In genomic region chr2:126712950-126713349, GRCm38 (mm10) we compare ENCODE assay signal across 23 mouse cellular contexts. TPM values are rescaled to one million over a fixed set of nuclear protein-coding genes. Genes with fewer than 3 reads are reported as not detected.
A peak's percentile ranks its signal among the peaks of the same experiment; 100 is the strongest.
DNase-seq lines count a peak whose midpoint lies in the region; ATAC-seq and TF ChIP-seq lines count a peak whose summit lies in the region.
"Had no signal": no experiment of that assay in that cellular context is flagged by ENCODE, and none has a peak within 500 bp of the region (broad histone marks: within the 10 kb centered on the region; RNA-seq: fewer than 3 reads in every experiment).

No protein-coding gene starts in this region.

- no peaks in the 10 kb centered on the region for H3K4me1 ChIP-seq in midbrain, postnatal 0 days (ENCODE audit: insufficient read depth, low read length)
- H3K4me1 ChIP-seq in hindbrain, postnatal 0 days (ENCODE audit: insufficient read depth, low read length): no peaks in the 10 kb centered on the region

- ATAC-seq in common myeloid progenitor, adult 5-6 weeks (replicated peaks; ENCODE audit: low read depth, poor library complexity, severe bottlenecking): 0 out of 2 replicates have a peak, but pooled peaks have one; percentile 11
- ATAC-seq in monocyte, adult 5-6 weeks (replicated peaks; ENCODE audit: insufficient number of reproducible peaks, low FRiP score, low TSS enrichment, poor library complexity, severe bottlenecking): 0 out of 2 replicates have a peak, but pooled peaks have one; percentile 41
- ATAC-seq in midbrain, postnatal 0 days (ENCODE audit: low FRiP score): no peak
- ATAC-seq in hindbrain, postnatal 0 days: no peak
- ATAC-seq: forebrain, embryonic 16.5 days; intestine, embryonic 15.5 days had no signal

- H3K9ac ChIP-seq in midbrain, postnatal 0 days (replicated peaks; ENCODE audit: low read length, poor library complexity, severe bottlenecking): no peak overlapping the region
- H3K9ac ChIP-seq in hindbrain, postnatal 0 days (replicated peaks; ENCODE audit: low read length): no peak overlapping the region
- H3K9ac ChIP-seq: embryonic facial prominence, embryonic 13.5 days; forebrain, embryonic 12.5 days; heart, embryonic 15.5 days; hindbrain, embryonic 13.5 days; intestine, embryonic 15.5 days had no signal

- no peak overlapping the region for H3K4me2 ChIP-seq in midbrain, postnatal 0 days (ENCODE audit: low read depth, low read length, poor library complexity, severe bottlenecking)
- no peak overlapping the region for H3K4me2 ChIP-seq in hindbrain, postnatal 0 days (ENCODE audit: low read depth, low read length)
- H3K4me2 ChIP-seq: embryonic facial prominence, embryonic 13.5 days; forebrain, embryonic 12.5 days; heart, embryonic 11.5 days; heart, embryonic 15.5 days; hindbrain, embryonic 13.5 days; intestine, embryonic 15.5 days had no signal

- DNase-seq in 416B (ENCODE audit: low read depth): peak; percentile 28
- DNase-seq in A20 (ENCODE audit: low read depth, low spot score): peak; percentile 24
- no peak for DNase-seq in midbrain, postnatal 0 days (ENCODE audit: low spot score)
- no peak for DNase-seq in adrenal gland, postnatal 14 days
- DNase-seq in hindbrain, postnatal 0 days (ENCODE audit: low spot score): no peak
- DNase-seq: adrenal gland, adult 2 months; adrenal gland, postnatal 36 days; cerebellum, adult 11 months; cerebellum, adult 8-10 months; cerebellum, postnatal 14 days; gastrocnemius, adult 2 months; gastrocnemius, postnatal 25 days; heart, adult 18-20 months; heart, postnatal 14 days had no signal

- no peaks in the 10 kb centered on the region for H3K36me3 ChIP-seq in midbrain, postnatal 0 days (ENCODE audit: insufficient read depth, low read length)
- no peaks in the 10 kb centered on the region for H3K36me3 ChIP-seq in hindbrain, postnatal 0 days (ENCODE audit: insufficient read depth, low read length)
- H3K36me3 ChIP-seq: forebrain, embryonic 12.5 days; heart, embryonic 15.5 days; hindbrain, embryonic 13.5 days; intestine, embryonic 15.5 days had no signal

- no peaks in the 10 kb centered on the region for H3K9me3 ChIP-seq in midbrain, postnatal 0 days (ENCODE audit: low read length)
- no peaks in the 10 kb centered on the region for H3K9me3 ChIP-seq in hindbrain, postnatal 0 days (ENCODE audit: low read length)
- H3K9me3 ChIP-seq: embryonic facial prominence, embryonic 13.5 days; forebrain, embryonic 12.5 days; heart, embryonic 15.5 days; hindbrain, embryonic 13.5 days; intestine, embryonic 15.5 days had no signal

- no peak overlapping the region for H3K27ac ChIP-seq in midbrain, postnatal 0 days (ENCODE audit: low read depth, low read length)
- H3K27ac ChIP-seq in hindbrain, postnatal 0 days: no peak overlapping the region
- H3K27ac ChIP-seq: embryonic facial prominence, embryonic 13.5 days; forebrain, embryonic 12.5 days; gastrocnemius, adult 2 months; heart, embryonic 15.5 days; hindbrain, embryonic 13.5 days; intestine, embryonic 15.5 days had no signal

- no peak for TF ChIP-seq CTCF in midbrain, postnatal 0 days (IDR thresholded peaks at IDR 0.05)
- no peak for TF ChIP-seq CTCF in hindbrain, postnatal 0 days (IDR thresholded peaks at IDR 0.05; ENCODE audit: low read depth)

- no peaks in the 10 kb centered on the region for H3K27me3 ChIP-seq in midbrain, postnatal 0 days (ENCODE audit: insufficient read depth, low read length)
- no peaks in the 10 kb centered on the region for H3K27me3 ChIP-seq in hindbrain, postnatal 0 days (ENCODE audit: insufficient read depth, low read length)
- H3K27me3 ChIP-seq: embryonic facial prominence, embryonic 13.5 days; forebrain, embryonic 12.5 days; heart, embryonic 15.5 days; hindbrain, embryonic 13.5 days; intestine, embryonic 15.5 days had no signal

- H3K4me3 ChIP-seq in midbrain, postnatal 0 days (ENCODE audit: low read depth, low read length): no peak overlapping the region
- H3K4me3 ChIP-seq in hindbrain, postnatal 0 days (ENCODE audit: low read length): no peak overlapping the region
- H3K4me3 ChIP-seq: embryonic facial prominence, embryonic 13.5 days; forebrain, embryonic 12.5 days; gastrocnemius, adult 2 months; heart, embryonic 15.5 days; hindbrain, embryonic 13.5 days; intestine, embryonic 15.5 days had no signal

RNA-seq across cellular contexts. Expression of gene Usp8, which starts 5.8 kb away (rescaled TPM):
- 64.7 and 69.2 TPM in 2 replicates for total RNA-seq in common myeloid progenitor, adult 5-6 weeks (2017)
- 72.0 to 89.6 TPM (median 77.6 TPM) in 3 replicates for total RNA-seq in monocyte, adult 5-6 weeks (2017)
- 18.6 and 20.1 TPM in 2 replicates for total RNA-seq in midbrain, postnatal 0 days (2014; rRNA removed)
- 17.8 and 18.7 TPM in 2 replicates for polyA plus RNA-seq in midbrain, postnatal 0 days (2015; fragmentation: Nextera tagmentation; extraction: Ambion mirVana)
- 65.5 and 69.2 TPM in 2 replicates for total RNA-seq in adrenal gland, postnatal 14 days (2021)
- total RNA-seq in hindbrain, postnatal 0 days (2014; rRNA removed): 15.6 and 20.3 TPM in 2 replicates
- polyA plus RNA-seq in hindbrain, postnatal 0 days (2015; fragmentation: Nextera tagmentation; extraction: Ambion mirVana): 20.9 and 22.3 TPM in 2 replicates

RNA-seq across cellular contexts. Expression of gene Gabpb1, which starts 36.8 kb away (rescaled TPM):
- 50.3 and 54.1 TPM in 2 replicates for total RNA-seq in common myeloid progenitor, adult 5-6 weeks (2017)
- total RNA-seq in monocyte, adult 5-6 weeks (2017): 22.6 to 29.9 TPM (median 25.9 TPM) in 3 replicates
- total RNA-seq in midbrain, postnatal 0 days (2014; rRNA removed): 11.5 and 25.1 TPM in 2 replicates
- 26.0 and 26.5 TPM in 2 replicates for polyA plus RNA-seq in midbrain, postnatal 0 days (2015; fragmentation: Nextera tagmentation; extraction: Ambion mirVana)
- total RNA-seq in adrenal gland, postnatal 14 days (2021): 18.7 and 19.9 TPM in 2 replicates
- total RNA-seq in hindbrain, postnatal 0 days (2014; rRNA removed): 15.2 and 16.9 TPM in 2 replicates
- polyA plus RNA-seq in hindbrain, postnatal 0 days (2015; fragmentation: Nextera tagmentation; extraction: Ambion mirVana): 25.2 and 27.0 TPM in 2 replicates

Comparison
In these comparisons a context has a peak if more than half of its experiments do, and no peak if none do; other contexts are left out.
1. DNase-seq: peak in 416B (single experiment) and A20 (single experiment); none in midbrain, postnatal 0 days (single experiment), adrenal gland, postnatal 14 days (single experiment) and hindbrain, postnatal 0 days (single experiment).
2. ATAC-seq: peak in common myeloid progenitor, adult 5-6 weeks (single experiment) and monocyte, adult 5-6 weeks (single experiment); none in midbrain, postnatal 0 days (single experiment) and hindbrain, postnatal 0 days (single experiment).